Mouse (Mus musculus) lung, postnatal 4 days (tissue): ENCODE measurements around the gene Auts2.
A peak's percentile ranks its signal among the peaks of the same experiment; 100 is the strongest.

Experiments
- DNase-seq, 2 experiments: peaks; one replicate each; pipeline ENCODE4 v3.0.0; 2021

The Auts2 gene

DNA sequence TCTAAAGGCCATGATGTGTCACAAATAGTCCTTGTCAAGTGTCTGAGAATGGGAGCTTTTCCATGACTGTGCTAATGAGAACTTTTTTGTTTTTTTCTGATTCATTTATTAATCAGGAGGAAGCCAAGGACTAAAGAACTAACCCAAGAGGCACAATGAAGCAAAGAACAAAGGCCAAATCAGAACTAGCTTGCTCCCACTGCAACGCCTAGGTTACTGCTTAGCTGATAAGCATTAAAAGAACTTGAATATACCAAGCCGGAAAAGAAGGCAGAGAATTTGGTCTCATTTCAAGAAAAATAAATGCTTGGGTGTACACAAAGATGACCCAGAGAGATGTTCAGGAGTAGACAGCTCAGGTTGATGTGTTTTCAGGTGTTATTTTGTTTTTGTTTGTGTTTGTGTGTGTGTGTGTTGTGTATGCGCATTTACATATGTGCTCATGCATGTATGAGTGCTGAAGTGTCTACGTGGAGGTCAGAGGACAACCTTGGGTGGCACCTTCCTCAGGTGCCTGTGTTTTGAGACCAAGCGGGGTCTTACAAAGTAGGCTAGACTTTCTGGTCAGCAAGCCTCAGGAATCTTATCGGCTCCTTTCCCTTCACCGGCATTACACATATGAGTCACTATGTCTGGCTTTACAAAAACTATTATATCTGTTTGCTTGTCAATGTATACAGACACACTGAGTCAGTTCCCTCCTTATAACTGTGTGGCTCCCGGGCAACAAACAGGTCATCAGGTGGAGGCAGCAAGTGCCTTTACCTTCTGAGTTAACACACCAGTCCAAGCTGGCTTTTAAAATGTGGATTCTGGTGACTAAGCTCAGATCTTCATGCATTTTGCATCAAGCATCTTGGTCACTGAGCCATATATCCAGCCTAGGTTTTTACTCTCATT lies 716.5 kb downstream of the Auts2 start:
- DNase-seq: no peak

- no peak for DNase-seq
Observed at GRCm38 (mm10) chr5:131825421-131825820, 717.7 kb downstream of the Auts2 start.

- no peak for DNase-seq
Observed at GRCm38 (mm10) chr5:131824197-131824991, 718.8 kb downstream of the Auts2 start.

GRCm38 (mm10) chr5:131821461-131821860 lies 721.7 kb downstream of the Auts2 start:
- no peak for DNase-seq

DNA sequence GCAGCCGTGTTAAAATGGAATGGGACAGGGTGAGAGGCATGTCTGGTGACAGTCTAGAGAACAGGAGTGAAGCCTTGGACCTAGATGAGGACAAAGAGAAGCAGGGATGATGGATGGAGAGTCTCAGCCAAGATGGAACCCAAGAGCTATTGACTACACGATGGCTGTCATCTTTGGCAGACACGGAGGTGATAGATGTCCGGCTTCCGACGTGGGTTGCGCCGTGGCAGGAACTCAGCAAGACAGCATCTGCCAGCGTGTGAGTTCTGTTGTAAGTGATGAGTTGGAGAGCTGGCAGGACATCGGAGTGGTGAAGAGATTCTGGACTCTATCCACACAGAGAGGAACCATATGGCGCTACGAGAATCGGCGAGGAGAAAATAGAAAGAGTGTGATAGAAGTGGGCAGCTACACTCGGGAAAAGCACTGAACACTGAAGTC lies 723.9 kb downstream of the Auts2 start:
- peak; percentile 46 to 81 for DNase-seq

GRCm38 (mm10) chr5:131815498-131815897 lies 727.6 kb downstream of the Auts2 start:
- no peak for DNase-seq

DNA sequence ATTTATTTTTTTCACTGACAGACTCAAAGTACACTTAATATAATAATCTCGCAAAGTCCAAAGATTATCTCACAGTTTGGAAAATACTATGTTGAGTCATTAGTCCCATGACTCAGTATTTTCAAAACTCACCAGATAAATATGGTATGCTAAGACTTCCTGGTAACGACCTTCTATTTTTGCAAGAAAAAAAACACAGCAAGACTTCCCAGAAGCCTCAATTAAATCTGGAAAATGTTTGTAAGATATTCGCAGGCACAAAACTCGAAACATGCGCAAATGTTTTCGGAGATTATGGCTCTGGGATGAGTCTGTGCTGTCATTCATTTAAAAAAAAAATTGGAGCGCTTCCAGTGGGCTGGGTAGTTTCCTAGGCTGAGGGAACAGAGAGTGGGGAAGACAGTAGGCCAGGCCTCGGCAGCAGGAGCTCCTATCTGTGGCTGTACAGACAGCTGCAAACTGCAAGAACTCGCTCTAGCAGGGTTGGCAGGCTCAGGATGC lies 728.6 kb downstream of the Auts2 start:
- peak in 1 of 2 experiments; percentile 15 for DNase-seq

- DNase-seq: peak; percentile 9 to 29
Observed at GRCm38 (mm10) chr5:131813952-131814502, 729.1 kb downstream of the Auts2 start.

DNA sequence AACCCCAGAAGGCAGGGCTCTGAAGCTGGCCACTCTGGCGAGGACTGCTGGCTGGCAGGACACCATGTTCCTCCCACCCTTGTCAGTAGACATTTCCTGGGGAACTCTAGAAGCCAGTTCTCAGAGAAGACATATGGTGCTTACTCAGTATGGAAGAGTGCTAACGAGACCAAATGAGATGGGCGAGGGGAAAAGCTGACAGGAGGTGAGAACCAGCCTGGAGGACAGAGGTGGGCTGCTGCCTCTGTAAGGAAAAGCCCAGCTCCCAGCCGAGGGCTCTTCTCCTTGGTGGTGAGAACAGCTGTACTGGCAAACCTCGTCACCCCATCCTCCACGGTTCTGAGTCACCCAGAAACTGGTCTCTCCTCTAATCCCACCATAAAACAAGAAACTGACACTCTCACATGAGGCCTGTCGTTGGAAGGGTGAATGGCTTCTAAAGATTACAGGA lies 729.8 kb downstream of the Auts2 start:
- DNase-seq: no peak

GRCm38 (mm10) chr5:131812483-131813063 lies 730.6 kb downstream of the Auts2 start:
- DNase-seq: no peak

DNA sequence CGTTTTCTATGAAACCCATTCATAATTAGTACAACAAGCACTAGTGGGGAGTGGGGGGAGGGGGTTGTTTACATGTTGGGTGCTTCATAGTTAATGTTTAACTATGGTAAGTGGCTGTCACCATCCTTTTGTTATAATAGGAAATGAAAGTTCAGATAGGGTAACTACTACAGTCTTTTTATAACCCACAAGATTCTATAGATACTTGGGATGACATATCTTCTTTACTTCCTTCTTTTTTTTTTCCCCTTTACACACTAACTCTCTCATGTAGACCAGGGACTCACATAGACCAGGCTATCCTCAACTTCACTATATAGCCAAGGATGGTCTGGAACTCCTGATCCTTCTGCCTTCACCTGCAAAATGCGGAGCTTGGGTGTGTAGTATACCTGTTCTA lies 736.8 kb downstream of the Auts2 start:
- DNase-seq: no peak

DNA sequence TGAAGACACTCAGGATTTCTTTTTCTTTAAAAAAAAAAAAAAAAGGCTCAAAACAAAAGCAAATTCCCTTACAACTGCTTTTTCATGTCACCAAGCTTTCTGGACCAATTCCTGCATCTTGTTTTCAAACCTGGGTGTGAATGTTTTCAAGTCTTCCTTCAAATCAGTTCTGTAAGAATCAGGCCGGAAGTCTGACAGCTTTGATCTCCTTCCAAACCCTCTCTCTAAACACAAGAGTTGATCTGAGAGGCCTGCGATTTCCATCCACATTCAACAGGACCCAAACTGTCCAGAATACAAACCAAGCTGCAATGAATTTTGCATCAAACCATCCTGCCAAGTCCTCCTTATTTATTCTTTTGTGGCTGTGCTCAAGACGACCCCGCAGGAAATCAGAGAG lies 737.9 kb downstream of the Auts2 start:
- peak in 1 of 2 experiments; percentile 17 for DNase-seq

DNA sequence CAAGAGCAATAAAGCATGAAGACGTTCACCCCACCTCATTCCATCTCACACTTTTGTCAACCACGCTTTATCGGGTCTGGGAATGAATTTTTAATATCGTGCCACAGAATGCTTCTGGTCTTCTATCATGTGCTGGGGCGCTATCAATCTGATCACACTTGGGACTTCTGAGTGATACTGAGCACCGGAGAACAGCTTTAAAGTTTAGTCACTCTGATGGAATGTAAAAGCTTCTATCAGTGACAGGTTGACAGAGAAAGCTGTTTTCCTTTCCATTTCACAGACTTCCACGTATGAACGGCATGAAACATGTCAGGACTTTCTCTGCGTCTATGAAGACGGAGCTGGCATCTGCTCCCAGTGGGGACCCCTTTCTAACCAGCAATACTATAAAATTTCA lies 739.5 kb downstream of the Auts2 start:
- no peak for DNase-seq

- DNase-seq: no peak
Observed at GRCm38 (mm10) chr5:131802340-131803036, 740.7 kb downstream of the Auts2 start.

DNA sequence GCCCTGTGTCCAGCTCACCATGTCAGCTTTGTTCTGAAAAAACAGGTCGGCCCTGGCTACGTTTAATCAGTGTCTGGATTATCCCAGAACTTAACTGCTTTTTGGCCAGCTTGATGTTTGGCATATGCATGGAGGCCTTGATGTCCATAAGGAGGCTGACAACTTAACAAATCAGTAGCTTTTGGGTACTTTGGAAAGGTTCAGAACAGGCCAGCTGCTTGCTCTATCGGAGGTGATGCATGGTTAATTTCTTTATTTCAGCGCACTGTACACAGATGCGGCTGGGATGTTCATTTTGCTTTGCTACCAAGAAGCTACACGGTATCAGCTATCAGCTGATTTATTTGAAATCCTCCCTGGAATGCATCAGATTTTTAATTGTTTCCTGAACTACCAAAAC lies 741.2 kb downstream of the Auts2 start:
- no peak for DNase-seq

- DNase-seq: no peak
Observed at GRCm38 (mm10) chr5:131798373-131798772, 744.8 kb downstream of the Auts2 start.

- no peak for DNase-seq
Observed at GRCm38 (mm10) chr5:131797044-131797443, 746.1 kb downstream of the Auts2 start.

DNA sequence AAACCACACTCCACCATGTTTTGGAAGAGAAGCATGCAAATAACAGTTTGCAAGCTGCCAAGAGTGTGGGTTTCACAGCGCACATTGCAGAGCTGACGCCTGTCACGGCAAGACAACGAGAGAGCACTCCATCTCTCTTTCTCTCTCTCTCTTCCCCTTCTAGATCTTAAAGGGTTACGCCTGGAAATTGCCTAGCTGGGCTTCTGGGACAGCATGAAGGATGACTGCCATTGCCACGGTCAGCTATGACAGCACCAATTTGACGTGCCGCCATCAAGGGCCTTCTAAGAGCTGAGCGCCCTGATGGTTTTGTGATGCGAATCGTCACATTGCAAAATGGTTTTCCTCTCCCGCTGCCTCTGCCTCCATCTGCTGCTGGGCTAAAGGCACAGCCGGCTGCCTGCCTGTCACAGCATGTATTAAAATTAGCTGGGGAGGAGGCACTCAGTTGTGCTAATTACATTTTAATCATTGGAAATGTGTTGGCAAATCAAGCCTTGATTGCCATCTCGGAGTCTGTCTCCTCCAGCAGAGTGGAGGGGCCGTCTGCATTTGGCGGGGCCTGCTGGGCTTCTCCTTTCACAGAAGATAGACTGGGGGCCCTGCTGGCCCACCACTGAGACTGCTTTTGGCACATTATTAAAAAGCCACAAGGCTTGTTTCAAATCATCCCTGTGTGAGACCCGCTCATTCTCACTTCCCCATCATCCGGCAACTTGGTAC lies 748.6 kb downstream of the Auts2 start:
- no peak for DNase-seq

DNA sequence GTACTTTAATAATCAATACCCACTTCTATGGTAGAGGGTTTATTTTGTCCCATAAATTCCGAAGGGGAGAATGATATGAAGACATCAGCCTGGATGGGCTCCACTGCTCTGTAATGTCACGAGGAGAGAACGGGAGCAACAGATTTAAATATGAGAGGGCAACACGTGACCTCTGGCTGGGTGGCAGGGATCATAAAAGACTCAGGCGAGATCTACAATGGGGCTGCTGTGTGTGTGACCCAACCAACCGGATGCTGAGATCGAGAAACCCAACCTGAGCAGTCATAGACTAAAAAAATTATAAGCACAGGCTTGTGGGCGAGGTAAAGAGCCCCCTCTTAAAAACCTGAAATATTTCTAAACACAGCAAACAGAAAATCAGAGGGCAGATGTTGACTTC lies 753.5 kb downstream of the Auts2 start:
- no peak for DNase-seq

DNA sequence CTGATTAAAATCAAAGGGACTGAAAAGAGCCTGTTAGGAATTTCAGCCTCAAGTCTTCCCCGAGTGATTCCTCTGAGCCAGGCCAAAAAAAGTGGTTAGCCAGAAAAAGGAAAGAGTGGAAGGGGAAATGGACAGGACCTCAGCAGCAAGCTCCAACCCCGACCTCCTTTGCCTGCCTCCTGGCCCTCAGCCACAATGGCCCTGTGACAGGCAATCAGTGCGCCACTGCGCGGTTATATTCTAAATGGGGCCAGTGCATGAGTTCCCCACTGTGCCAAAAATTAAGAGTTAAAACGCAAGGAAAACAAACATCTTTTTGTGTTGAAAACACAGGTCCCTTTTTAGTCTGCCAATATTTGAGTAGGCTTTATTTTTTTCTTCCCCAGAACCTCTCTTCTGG lies 755.1 kb downstream of the Auts2 start:
- peak; percentile 17 to 30 for DNase-seq

GRCm38 (mm10) chr5:131783241-131783640 lies 759.9 kb downstream of the Auts2 start:
- no peak for DNase-seq

GRCm38 (mm10) chr5:131781063-131781462 lies 762.1 kb downstream of the Auts2 start:
- DNase-seq: no peak
